Mouse (Mus musculus) spleen, adult 18-20 months (tissue): ENCODE measurements around the gene Muc5ac.

ENCODE experiments used
- DNase-seq, 2 experiments: peaks; one replicate each; pipeline ENCODE4 v3.0.0; 2022; ENCODE audit warnings: mixed read lengths in 2 of 2

Muc5ac gene

GRCm38 (mm10) chr7:141836423-141836822 is 47.7 kb downstream of the Muc5ac start:
- DNase-seq = no peak

- DNase-seq = no peak
Measured at GRCm38 (mm10) chr7:141838779-141839178, 50.0 kb downstream of the Muc5ac start, which contains the start of gene Muc5b. Muc5b (plus strand) TSS chr7:141839070.

- no peak for DNase-seq
Measured at GRCm38 (mm10) chr7:141840354-141840753, 51.6 kb downstream of the Muc5ac start.

GRCm38 (mm10) chr7:141861046-141861445 is 72.3 kb downstream of the Muc5ac start:
- DNase-seq = no peak
